Mouse (Mus musculus): ENCODE results near the gene Ptpn4. TPM values are rescaled to one million over a fixed set of nuclear protein-coding genes. Genes with fewer than 3 reads are reported as not detected.
A peak's percentile ranks its signal among the peaks of the same experiment; 100 is the strongest.

The Ptpn4 gene
- polyA plus RNA-seq, 1 experiment from 2014 or later, result 17.6 TPM

GRCm38 (mm10) chr1:119836479-119837015 is 866 bp downstream of the Ptpn4 start:
- ATAC-seq (ENCODE audit: low FRiP score, low TSS enrichment) (peak; percentile 6; the same call in 1 of the 2 replicates), DNase-seq (peak; percentile 63)
- Histone ChIP-seq H3K9ac (replicated peaks; ENCODE audit: low read length) (peak overlapping the region; percentile 78), H3K4me1 (ENCODE audit: control insufficient read depth, insufficient read depth, low read length) (peaks cover 14% of the 10 kb centered on the region), H3K27ac (replicated peaks; ENCODE audit: low read depth, low read length) (peak overlapping the region; percentile 95), H3K9me3 (ENCODE audit: control insufficient read depth, low read length) (no peaks in the 10 kb centered on the region), H3K4me2 (ENCODE audit: low read length) (peak overlapping the region; percentile 75), H3K36me3 (ENCODE audit: control insufficient read depth, insufficient read depth, low read length) (no peaks in the 10 kb centered on the region), H3K27me3 (ENCODE audit: control insufficient read depth, insufficient read depth, low read length) (no peaks in the 10 kb centered on the region), H3K4me3 (replicated peaks; ENCODE audit: low read depth, low read length) (peak overlapping the region; percentile 76)
- WGBS, result under 1% methylated on average over 31 of the region's 31 CpGs

GRCm38 (mm10) chr1:119835726-119836478 is 1.5 kb downstream of the Ptpn4 start:
- 9% methylated on average over 9 of the region's 9 CpGs for WGBS
- Histone ChIP-seq H3K36me3 (ENCODE audit: control insufficient read depth, insufficient read depth, low read length) (no peaks in the 10 kb centered on the region), H3K27me3 (ENCODE audit: control insufficient read depth, insufficient read depth, low read length) (no peaks in the 10 kb centered on the region), H3K27ac (replicated peaks; ENCODE audit: low read depth, low read length) (no peak overlapping the region), H3K4me1 (ENCODE audit: control insufficient read depth, insufficient read depth, low read length) (peaks cover 14% of the 10 kb centered on the region), H3K4me3 (replicated peaks; ENCODE audit: low read depth, low read length) (peak overlapping the region; percentile 76), H3K9me3 (ENCODE audit: control insufficient read depth, low read length) (no peaks in the 10 kb centered on the region), H3K9ac (replicated peaks; ENCODE audit: low read length) (peak overlapping the region; percentile 78), H3K4me2 (ENCODE audit: low read length) (peak overlapping the region; percentile 75)
- ATAC-seq (ENCODE audit: low FRiP score, low TSS enrichment) (no peak), DNase-seq (peak; percentile 14)

GRCm38 (mm10) chr1:119828160-119828559 is 9.3 kb downstream of the Ptpn4 start:
- 94% methylated on average over 1 of the region's 1 CpGs for WGBS
- Histone ChIP-seq H3K4me2 (ENCODE audit: low read length) (no peak overlapping the region), H3K4me1 (ENCODE audit: control insufficient read depth, insufficient read depth, low read length) (no peaks in the 10 kb centered on the region), H3K9me3 (ENCODE audit: control insufficient read depth, low read length) (no peaks in the 10 kb centered on the region), H3K4me3 (replicated peaks; ENCODE audit: low read depth, low read length) (no peak overlapping the region), H3K27ac (replicated peaks; ENCODE audit: low read depth, low read length) (no peak overlapping the region), H3K27me3 (ENCODE audit: control insufficient read depth, insufficient read depth, low read length) (no peaks in the 10 kb centered on the region), H3K36me3 (ENCODE audit: control insufficient read depth, insufficient read depth, low read length) (no peaks in the 10 kb centered on the region), H3K9ac (replicated peaks; ENCODE audit: low read length) (no peak overlapping the region)
- DNase-seq, result no peak
- no peak for ATAC-seq (ENCODE audit: low FRiP score, low TSS enrichment)

- Histone ChIP-seq H3K4me2 (ENCODE audit: low read length) (no peak overlapping the region), H3K36me3 (ENCODE audit: control insufficient read depth, insufficient read depth, low read length) (no peaks in the 10 kb centered on the region), H3K4me1 (ENCODE audit: control insufficient read depth, insufficient read depth, low read length) (no peaks in the 10 kb centered on the region), H3K27ac (replicated peaks; ENCODE audit: low read depth, low read length) (no peak overlapping the region), H3K4me3 (replicated peaks; ENCODE audit: low read depth, low read length) (no peak overlapping the region), H3K9ac (replicated peaks; ENCODE audit: low read length) (no peak overlapping the region), H3K9me3 (ENCODE audit: control insufficient read depth, low read length) (no peaks in the 10 kb centered on the region), H3K27me3 (ENCODE audit: control insufficient read depth, insufficient read depth, low read length) (no peaks in the 10 kb centered on the region)
- peak; percentile 57 for DNase-seq
- WGBS, result 76% methylated on average over 1 of the region's 1 CpGs
- ATAC-seq (ENCODE audit: low FRiP score, low TSS enrichment), result no peak
These were observed 18.7 kb downstream of the Ptpn4 start for GRCm38 (mm10) chr1:119818704-119819103.

DNA sequence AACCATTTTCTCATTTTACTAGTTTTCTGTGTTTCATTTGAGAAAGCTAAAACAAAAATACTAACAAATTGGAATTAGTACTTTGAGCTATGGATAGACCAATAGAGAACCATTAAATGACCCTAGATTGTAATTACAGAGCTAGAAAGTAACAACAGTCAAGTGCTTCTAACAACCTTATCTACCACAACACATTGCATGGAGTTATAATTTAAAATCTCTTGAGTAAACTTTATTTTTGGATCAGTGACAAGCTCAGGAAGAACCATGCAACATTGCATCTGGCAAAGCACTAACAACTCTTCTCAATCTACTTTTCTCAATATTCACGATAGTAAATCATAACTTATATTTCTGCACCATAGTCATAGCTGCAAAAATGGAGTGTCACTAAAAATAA is 29.7 kb downstream of the Ptpn4 start:
- H3K27me3 ChIP-seq (ENCODE audit: control insufficient read depth, insufficient read depth, low read length), result no peaks in the 10 kb centered on the region

DNA sequence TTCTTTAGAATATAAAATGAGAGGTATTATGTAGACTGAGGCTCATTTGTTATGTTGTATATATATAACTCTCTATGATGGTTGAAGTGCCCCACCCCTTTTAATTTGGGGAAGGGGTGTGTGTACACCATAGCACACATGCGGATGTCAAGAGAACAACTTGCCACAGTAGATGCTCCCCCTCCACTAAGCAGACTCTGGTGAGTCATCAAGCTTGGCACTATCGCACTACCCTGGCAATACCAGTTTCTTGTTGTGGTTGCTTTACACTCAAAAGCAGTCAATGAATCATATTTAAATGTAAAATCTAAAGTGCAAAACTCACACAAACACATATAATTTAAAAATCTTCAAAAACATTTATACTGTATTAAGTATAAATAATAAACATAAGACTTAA is 31.4 kb downstream of the Ptpn4 start:
- WGBS, result 95% methylated on average over 2 of the region's 2 CpGs
- Histone ChIP-seq H3K27me3 (ENCODE audit: control insufficient read depth, insufficient read depth, low read length) (no peaks in the 10 kb centered on the region), H3K27ac (replicated peaks; ENCODE audit: low read depth, low read length) (no peak overlapping the region), H3K4me1 (ENCODE audit: control insufficient read depth, insufficient read depth, low read length) (no peaks in the 10 kb centered on the region), H3K36me3 (ENCODE audit: control insufficient read depth, insufficient read depth, low read length) (no peaks in the 10 kb centered on the region), H3K4me2 (ENCODE audit: low read length) (no peak overlapping the region), H3K4me3 (replicated peaks; ENCODE audit: low read depth, low read length) (no peak overlapping the region), H3K9ac (replicated peaks; ENCODE audit: low read length) (no peak overlapping the region), H3K9me3 (ENCODE audit: control insufficient read depth, low read length) (no peaks in the 10 kb centered on the region)
- no peak for DNase-seq
- no peak for ATAC-seq (ENCODE audit: low FRiP score, low TSS enrichment)

More for the DNA sequence above, 29.7 kb downstream of the Ptpn4 start:
- Histone ChIP-seq H3K4me1 (ENCODE audit: control insufficient read depth, insufficient read depth, low read length) (no peaks in the 10 kb centered on the region), H3K4me3 (replicated peaks; ENCODE audit: low read depth, low read length) (no peak overlapping the region), H3K36me3 (ENCODE audit: control insufficient read depth, insufficient read depth, low read length) (no peaks in the 10 kb centered on the region), H3K4me2 (ENCODE audit: low read length) (no peak overlapping the region), H3K9me3 (ENCODE audit: control insufficient read depth, low read length) (no peaks in the 10 kb centered on the region), H3K27ac (replicated peaks; ENCODE audit: low read depth, low read length) (no peak overlapping the region), H3K9ac (replicated peaks; ENCODE audit: low read length) (no peak overlapping the region)
- DNase-seq (no peak), ATAC-seq (ENCODE audit: low FRiP score, low TSS enrichment) (no peak)
- 95% methylated on average over 1 of the region's 1 CpGs for WGBS

- Histone ChIP-seq H3K4me2 (ENCODE audit: low read length) (no peak overlapping the region), H3K9me3 (ENCODE audit: control insufficient read depth, low read length) (no peaks in the 10 kb centered on the region), H3K27me3 (ENCODE audit: control insufficient read depth, insufficient read depth, low read length) (no peaks in the 10 kb centered on the region), H3K9ac (replicated peaks; ENCODE audit: low read length) (no peak overlapping the region), H3K36me3 (ENCODE audit: control insufficient read depth, insufficient read depth, low read length) (no peaks in the 10 kb centered on the region), H3K27ac (replicated peaks; ENCODE audit: low read depth, low read length) (no peak overlapping the region), H3K4me1 (ENCODE audit: control insufficient read depth, insufficient read depth, low read length) (no peaks in the 10 kb centered on the region), H3K4me3 (replicated peaks; ENCODE audit: low read depth, low read length) (no peak overlapping the region)
- 57% methylated on average over 1 of the region's 1 CpGs for WGBS
- DNase-seq (no peak), ATAC-seq (ENCODE audit: low FRiP score, low TSS enrichment) (no peak)
These were observed 32.8 kb downstream of the Ptpn4 start for GRCm38 (mm10) chr1:119804586-119804985.

DNA sequence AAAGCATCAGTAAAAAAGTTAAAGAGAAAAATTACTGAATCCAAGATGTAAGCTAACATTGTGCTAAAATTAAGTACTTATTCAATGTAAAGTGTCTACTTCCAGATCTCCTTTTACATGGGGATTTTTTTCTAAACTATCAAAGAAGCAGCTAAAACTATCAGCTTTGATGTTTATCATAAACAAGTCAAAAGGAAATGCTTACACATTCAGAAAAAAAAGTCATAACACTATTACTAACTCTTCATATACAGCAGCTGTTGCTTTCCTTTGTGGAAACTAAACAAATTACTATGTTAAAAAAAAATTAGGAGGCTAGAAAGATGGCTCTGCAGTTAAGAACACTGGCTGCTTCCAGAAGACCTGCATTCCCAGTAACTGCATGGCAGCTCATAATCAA is 42.2 kb downstream of the Ptpn4 start:
- DNase-seq (no peak), ATAC-seq (ENCODE audit: low FRiP score, low TSS enrichment) (no peak)
- H3K36me3 ChIP-seq (ENCODE audit: control insufficient read depth, insufficient read depth, low read length), result no peaks in the 10 kb centered on the region
- H3K9me3 ChIP-seq (ENCODE audit: control insufficient read depth, low read length), result no peaks in the 10 kb centered on the region
- H3K9ac ChIP-seq (replicated peaks; ENCODE audit: low read length), result no peak overlapping the region
- no peak overlapping the region for H3K4me2 ChIP-seq (ENCODE audit: low read length)
- no peaks in the 10 kb centered on the region for H3K4me1 ChIP-seq (ENCODE audit: control insufficient read depth, insufficient read depth, low read length)
- no peak overlapping the region for H3K27ac ChIP-seq (replicated peaks; ENCODE audit: low read depth, low read length)
- no peak overlapping the region for H3K4me3 ChIP-seq (replicated peaks; ENCODE audit: low read depth, low read length)
- no peaks in the 10 kb centered on the region for H3K27me3 ChIP-seq (ENCODE audit: control insufficient read depth, insufficient read depth, low read length)

GRCm38 (mm10) chr1:119794342-119794741 is 43.1 kb downstream of the Ptpn4 start:
- WGBS, result 97% methylated on average over 1 of the region's 1 CpGs
- Histone ChIP-seq H3K4me3 (replicated peaks; ENCODE audit: low read depth, low read length) (no peak overlapping the region), H3K27me3 (ENCODE audit: control insufficient read depth, insufficient read depth, low read length) (no peaks in the 10 kb centered on the region), H3K27ac (replicated peaks; ENCODE audit: low read depth, low read length) (no peak overlapping the region), H3K4me1 (ENCODE audit: control insufficient read depth, insufficient read depth, low read length) (no peaks in the 10 kb centered on the region), H3K9me3 (ENCODE audit: control insufficient read depth, low read length) (no peaks in the 10 kb centered on the region), H3K36me3 (ENCODE audit: control insufficient read depth, insufficient read depth, low read length) (no peaks in the 10 kb centered on the region), H3K9ac (replicated peaks; ENCODE audit: low read length) (no peak overlapping the region), H3K4me2 (ENCODE audit: low read length) (no peak overlapping the region)
- DNase-seq (no peak), ATAC-seq (ENCODE audit: low FRiP score, low TSS enrichment) (no peak)

Measured in midbrain, embryonic 14.5 days (tissue).